Mouse (Mus musculus): Measurements from ENCODE around the gene Slc27a5.

The Slc27a5 gene

GRCm38 (mm10) chr7:12987409-12988189 is 10.4 kb downstream of the Slc27a5 start:
- CTCF ChIA-PET: interaction anchor here (0.9 kb wide), 1 partner anchor 9 kb away, joined by 3 read pairs; no protein-coding TSS in a partner anchor

- CTCF ChIA-PET: no interaction called here
Measured at GRCm38 (mm10) chr7:12986906-12987305, 11.1 kb downstream of the Slc27a5 start.

GRCm38 (mm10) chr7:12985724-12986123 is 12.3 kb downstream of the Slc27a5 start:
- CTCF ChIA-PET: no interaction called here

GRCm38 (mm10) chr7:12980291-12980690 is 17.7 kb downstream of the Slc27a5 start:
- CTCF ChIA-PET: no interaction called here

- CTCF ChIA-PET: no interaction called here
Measured at GRCm38 (mm10) chr7:12979776-12980175, 18.2 kb downstream of the Slc27a5 start.

GRCm38 (mm10) chr7:12978931-12979722 is 18.9 kb downstream of the Slc27a5 start:
- CTCF ChIA-PET: interaction anchor here (0.6 kb wide), 2 partner anchors 9 to 17 kb away, joined by 3 to 11 read pairs; no protein-coding TSS in a partner anchor

- CTCF ChIA-PET: interaction anchor here (0.5 to 0.6 kb wide), 3 partner anchors 16 to 58 kb away, joined by 5 to 11 read pairs (median 8); no protein-coding TSS in a partner anchor
Measured at GRCm38 (mm10) chr7:12977682-12978389, 20.2 kb downstream of the Slc27a5 start, which contains the start of gene Zfp446. TSS of gene Zfp446 (plus strand) at chr7:12977848.

GRCm38 (mm10) chr7:12970906-12971305 is 27.1 kb downstream of the Slc27a5 start:
- CTCF ChIA-PET: no interaction called here

- CTCF ChIA-PET: interaction anchor here (0.6 kb wide), 1 partner anchor 47 kb away, joined by 4 read pairs; no protein-coding TSS in a partner anchor
Measured at GRCm38 (mm10) chr7:12966104-12966845, 31.7 kb downstream of the Slc27a5 start.

- CTCF ChIA-PET: interaction anchor here (0.6 kb wide), 1 partner anchor 47 kb away, joined by 4 read pairs; no protein-coding TSS in a partner anchor
Measured at GRCm38 (mm10) chr7:12965678-12966091, 32.3 kb downstream of the Slc27a5 start, which contains the start of gene Zfp324. TSS of gene Zfp324 (plus strand) at chr7:12965838.

GRCm38 (mm10) chr7:12961511-12962141 is 36.4 kb downstream of the Slc27a5 start:
- CTCF ChIA-PET: interaction anchor here (0.6 kb wide), 2 partner anchors 10 to 17 kb away, joined by 5 to 11 read pairs; no protein-coding TSS in a partner anchor

GRCm38 (mm10) chr7:12959718-12960117 is 38.3 kb downstream of the Slc27a5 start:
- CTCF ChIA-PET: interaction anchor here (0.7 to 0.8 kb wide), 2 partner anchors 15 to 60 kb away, joined by 3 read pairs; no protein-coding TSS in a partner anchor

- CTCF ChIA-PET: interaction anchor here (0.8 kb wide), 1 partner anchor 59 kb away, joined by 3 read pairs; no protein-coding TSS in a partner anchor
Measured at GRCm38 (mm10) chr7:12958948-12959347, 39.0 kb downstream of the Slc27a5 start.

GRCm38 (mm10) chr7:12957511-12957910 is 40.5 kb downstream of the Slc27a5 start:
- CTCF ChIA-PET: interaction anchor here (0.7 kb wide), 1 partner anchor 21 kb away, joined by 5 read pairs; no protein-coding TSS in a partner anchor

GRCm38 (mm10) chr7:12954896-12955295 is 43.1 kb downstream of the Slc27a5 start:
- CTCF ChIA-PET: no interaction called here

GRCm38 (mm10) chr7:12949872-12950229 is 48.1 kb downstream of the Slc27a5 start:
- CTCF ChIA-PET: no interaction called here

- CTCF ChIA-PET: no interaction called here
Measured at GRCm38 (mm10) chr7:12949032-12949871, 48.7 kb downstream of the Slc27a5 start.

- CTCF ChIA-PET: no interaction called here
Measured at GRCm38 (mm10) chr7:12943488-12943887, 54.5 kb downstream of the Slc27a5 start.

GRCm38 (mm10) chr7:12940599-12940998 is 57.4 kb downstream of the Slc27a5 start:
- CTCF ChIA-PET: no interaction called here
